Mouse (Mus musculus): ENCODE data around the gene Lrrc4. TPM values are rescaled to one million over a fixed set of nuclear protein-coding genes. Genes with fewer than 3 reads are reported as not detected.

Lrrc4 gene
- polyA plus RNA-seq, 2 experiments from 2014 or later, result 0.37 to 0.42 TPM

- no peak for ATAC-seq
These were observed 167.9 kb downstream of the Lrrc4 start for GRCm38 (mm10) chr6:28663670-28664069.

- no peak for ATAC-seq
These were observed 168.5 kb downstream of the Lrrc4 start for GRCm38 (mm10) chr6:28663004-28663403.

- no peak for ATAC-seq
These were observed 175.0 kb downstream of the Lrrc4 start for GRCm38 (mm10) chr6:28656511-28656910.

- ATAC-seq, result no peak
These were observed 186.3 kb downstream of the Lrrc4 start for GRCm38 (mm10) chr6:28645231-28645630.

GRCm38 (mm10) chr6:28642909-28643308, 188.6 kb downstream of the Lrrc4 start:
- ATAC-seq, result no peak

GRCm38 (mm10) chr6:28640088-28640487, 191.5 kb downstream of the Lrrc4 start:
- no peak for ATAC-seq

GRCm38 (mm10) chr6:28635531-28636348, 195.8 kb downstream of the Lrrc4 start:
- no peak for ATAC-seq

GRCm38 (mm10) chr6:28635092-28635491, 196.5 kb downstream of the Lrrc4 start:
- ATAC-seq, result no peak

- no peak for ATAC-seq
These were observed 197.9 kb downstream of the Lrrc4 start for GRCm38 (mm10) chr6:28633656-28634055.

- no peak for ATAC-seq
These were observed 198.4 kb downstream of the Lrrc4 start for GRCm38 (mm10) chr6:28633120-28633519.

GRCm38 (mm10) chr6:28630926-28631325, 200.6 kb downstream of the Lrrc4 start:
- ATAC-seq, result no peak

GRCm38 (mm10) chr6:28629866-28630265, 201.7 kb downstream of the Lrrc4 start:
- ATAC-seq, result no peak

GRCm38 (mm10) chr6:28628408-28628807, 203.1 kb downstream of the Lrrc4 start:
- no peak for ATAC-seq

GRCm38 (mm10) chr6:28622963-28623362, 208.6 kb downstream of the Lrrc4 start:
- ATAC-seq, result no peak

- no peak for ATAC-seq
These were observed 209.0 kb downstream of the Lrrc4 start for GRCm38 (mm10) chr6:28622522-28622921.

GRCm38 (mm10) chr6:28621961-28622360, 209.6 kb downstream of the Lrrc4 start:
- ATAC-seq, result no peak

- no peak for ATAC-seq
These were observed 210.1 kb downstream of the Lrrc4 start for GRCm38 (mm10) chr6:28621431-28621830.

- no peak for ATAC-seq
These were observed 212.8 kb downstream of the Lrrc4 start for GRCm38 (mm10) chr6:28618751-28619153.

- ATAC-seq, result no peak
These were observed 213.2 kb downstream of the Lrrc4 start for GRCm38 (mm10) chr6:28618299-28618698.

- no peak for ATAC-seq
These were observed 215.6 kb downstream of the Lrrc4 start for GRCm38 (mm10) chr6:28615966-28616365.

GRCm38 (mm10) chr6:28615408-28615807, 216.1 kb downstream of the Lrrc4 start:
- ATAC-seq, result no peak

GRCm38 (mm10) chr6:28614856-28615255, 216.7 kb downstream of the Lrrc4 start:
- ATAC-seq, result no peak

- no peak for ATAC-seq
These were observed 218.1 kb downstream of the Lrrc4 start for GRCm38 (mm10) chr6:28613441-28613840.
